Mouse (Mus musculus): ENCODE results near the gene Gm9958.

Gene Gm9958

GRCm38 (mm10) chr5:90367067-90367303, at the start of gene Gm9958:
Gene Gm9958, plus strand, starts transcription at chr5:90367204.
- DNase-seq: no peak

DNA sequence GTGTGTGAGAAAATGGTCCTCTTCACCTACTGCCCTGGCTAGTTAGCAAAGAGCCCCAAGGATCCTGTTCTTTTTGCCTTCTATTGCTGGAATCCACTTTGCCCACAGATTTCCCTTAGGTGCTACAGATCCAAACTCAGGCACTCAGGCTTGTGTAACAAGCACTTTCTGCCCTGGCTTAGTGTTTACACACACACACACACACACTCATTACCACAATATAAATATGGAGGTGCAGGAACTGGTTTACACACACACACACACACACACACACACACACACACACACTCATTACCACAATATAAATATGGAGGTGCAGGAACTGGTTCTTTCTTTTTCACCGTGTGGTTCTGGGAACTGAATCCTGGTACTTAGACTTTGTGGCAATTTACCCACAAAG, 35.9 kb upstream of the Gm9958 start:
- DNase-seq: no peak

- DNase-seq: no peak
Observed at GRCm38 (mm10) chr5:90332478-90332877, 34.5 kb upstream of the Gm9958 start.

GRCm38 (mm10) chr5:90338177-90339091, 28.6 kb upstream of the Gm9958 start:
- DNase-seq: no peak

DNA sequence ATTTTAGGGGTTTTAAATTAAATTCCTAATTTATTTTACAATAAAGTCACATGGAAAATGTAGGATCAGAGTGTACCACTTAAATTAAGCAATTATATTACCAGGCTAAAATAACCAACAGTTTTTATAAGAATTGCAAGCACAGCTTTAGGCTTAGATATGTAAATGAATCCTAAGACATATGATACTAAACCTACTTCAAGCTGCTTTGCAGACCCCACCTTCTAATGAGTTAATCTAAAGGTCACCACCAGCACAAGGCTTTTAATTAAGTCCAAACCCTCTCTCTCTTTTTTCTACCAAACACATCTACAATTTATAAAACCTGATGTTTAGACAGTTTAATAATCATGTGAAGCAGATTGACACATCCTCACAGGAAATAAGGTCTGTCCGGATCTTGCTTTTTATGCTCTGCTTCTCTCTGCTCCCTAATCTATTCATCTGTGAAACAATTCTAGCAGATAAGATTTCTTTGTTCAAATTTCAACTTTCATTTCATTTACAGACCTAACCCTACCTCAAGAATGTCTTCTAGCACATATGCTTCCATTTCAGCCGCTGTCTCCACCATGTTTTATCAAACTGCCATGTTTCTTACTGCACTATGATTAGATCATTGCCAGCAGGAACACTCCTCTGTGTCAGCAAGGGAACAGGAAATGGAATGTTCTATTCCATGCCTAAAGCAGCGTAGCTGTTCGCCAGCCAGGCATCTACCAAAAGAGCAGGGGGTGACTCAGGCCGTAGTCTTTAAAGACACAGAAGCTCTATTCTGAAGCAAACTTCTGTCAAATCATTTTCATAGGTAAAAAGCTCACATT, 27.7 kb upstream of the Gm9958 start:
- peak; percentile 98 for DNase-seq

DNA sequence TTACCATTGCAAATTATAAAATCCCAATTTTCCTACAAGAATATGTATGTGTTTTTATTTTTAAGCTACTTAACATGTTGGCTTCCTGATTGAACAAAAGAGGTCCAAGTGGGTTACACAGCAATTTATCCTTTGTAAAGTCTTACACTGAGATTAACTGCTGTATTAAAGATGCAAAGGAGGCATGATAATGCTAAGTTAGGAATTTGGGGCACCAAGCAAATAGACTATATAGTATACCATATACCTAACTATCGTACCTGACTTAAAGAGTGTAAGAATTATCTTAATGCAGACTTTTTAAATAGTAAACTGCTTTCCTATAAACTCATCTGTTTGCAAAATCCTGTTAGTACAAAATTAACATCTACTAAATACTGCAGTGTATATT, 27.1 kb upstream of the Gm9958 start:
- no peak for DNase-seq

- DNase-seq: no peak
Observed at GRCm38 (mm10) chr5:90340847-90341246, 26.2 kb upstream of the Gm9958 start.

GRCm38 (mm10) chr5:90346877-90347276, 20.1 kb upstream of the Gm9958 start:
- DNase-seq: no peak

- DNase-seq: peak; percentile 70
Observed at GRCm38 (mm10) chr5:90353552-90354317, 13.3 kb upstream of the Gm9958 start.

GRCm38 (mm10) chr5:90355824-90356223, 11.2 kb upstream of the Gm9958 start:
- peak; percentile 23 for DNase-seq

DNA sequence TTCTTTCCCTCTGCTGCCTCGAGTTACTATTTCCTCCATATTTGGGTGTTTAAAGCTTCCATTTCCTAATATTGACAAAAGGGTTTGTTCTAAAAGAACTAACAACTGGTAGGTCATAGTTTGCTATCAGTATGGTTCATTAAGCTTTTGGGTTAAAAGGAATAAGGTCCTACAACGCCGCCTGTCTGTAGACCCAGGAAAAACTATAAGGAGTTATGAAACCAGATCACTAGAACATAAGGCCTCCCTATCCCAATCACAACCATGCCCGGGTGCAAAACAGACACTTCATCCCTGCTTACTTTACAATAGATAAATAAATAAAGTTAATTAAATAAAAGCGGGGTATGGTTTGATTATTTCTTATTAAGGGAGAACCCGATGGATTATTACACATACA, 2.5 kb upstream of the Gm9958 start:
- peak; percentile 96 for DNase-seq

- DNase-seq: peak; percentile 97
Observed at GRCm38 (mm10) chr5:90365141-90365951, 1.7 kb upstream of the Gm9958 start.

- DNase-seq: peak; percentile 99
Observed at GRCm38 (mm10) chr5:90366121-90367066, 610 bp upstream of the Gm9958 start, which contains the start of gene Ankrd17. Gene Ankrd17, minus strand, starts transcription at chr5:90366577.

- DNase-seq: no peak
Observed at GRCm38 (mm10) chr5:90370401-90370800, 3.4 kb downstream of the Gm9958 start.

GRCm38 (mm10) chr5:90373708-90374107, 6.7 kb downstream of the Gm9958 start:
- DNase-seq: no peak

- DNase-seq: no peak
Observed at GRCm38 (mm10) chr5:90381458-90381857, 14.5 kb downstream of the Gm9958 start.

GRCm38 (mm10) chr5:90383080-90383479, 16.1 kb downstream of the Gm9958 start:
- no peak for DNase-seq

- no peak for DNase-seq
Observed at GRCm38 (mm10) chr5:90393764-90394163, 26.8 kb downstream of the Gm9958 start.

DNA sequence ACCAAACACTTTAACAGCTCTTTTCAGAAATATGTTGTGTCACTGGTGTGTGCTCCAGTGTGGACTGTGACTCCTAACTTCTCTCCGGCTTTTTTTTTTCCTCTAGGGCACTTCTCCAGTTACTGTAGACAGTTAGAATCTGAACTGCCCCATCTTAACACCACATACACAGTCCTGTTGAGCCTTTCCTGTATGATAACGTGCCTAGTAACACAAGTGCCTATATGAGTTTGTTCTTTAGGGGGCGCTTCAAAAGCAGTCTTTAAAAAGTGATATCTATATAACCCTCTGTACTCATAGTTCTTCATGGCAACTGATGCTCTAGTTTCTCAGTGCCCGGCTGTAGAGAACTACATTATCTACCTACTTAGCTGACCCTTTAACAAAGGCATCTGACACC, 27.3 kb downstream of the Gm9958 start:
- DNase-seq: no peak

- no peak for DNase-seq
Observed at GRCm38 (mm10) chr5:90396817-90397216, 29.8 kb downstream of the Gm9958 start.

- DNase-seq: no peak
Observed at GRCm38 (mm10) chr5:90405210-90405609, 38.2 kb downstream of the Gm9958 start.
